Mouse (Mus musculus) liver, adult 2 months (tissue): ENCODE results near the gene Gm21882. TPM values are rescaled to one million over a fixed set of nuclear protein-coding genes. Genes with fewer than 3 reads are reported as not detected.
"Not testable (repeated sequence)": the region's sequence is repeated elsewhere in the genome, so short reads cannot be mapped to it uniquely, and the experiment has no call there.

Experiments
- DNase-seq: peaks from one replicate; pipeline ENCODE4 v3.0.0-alpha.2; 2011; ENCODE audit warnings: low read depth, low spot score; ENCODE audit errors: extremely low read depth
- H3K27ac ChIP-seq: fragments of 200-500 bp; replicated peaks from 2 replicates; pipeline ENCODE4 v1.5.1; 2012; ENCODE audit warnings: low read depth, mild to moderate bottlenecking, control low read depth, inconsistent platforms, low read length; ENCODE audit not compliant: insufficient read depth
- H3K27me3 ChIP-seq: fragments of 200-500 bp; 2 replicates; pipeline ENCODE4 v1.6.1; 2012; ENCODE audit warnings: mild to moderate bottlenecking, moderate library complexity, low read length, inconsistent platforms; ENCODE audit not compliant: control insufficient read depth, insufficient read depth
- H3K36me3 ChIP-seq: fragments of 200-500 bp; 2 replicates; pipeline ENCODE4 v1.6.1; 2012; ENCODE audit warnings: low read length, inconsistent platforms; ENCODE audit not compliant: control insufficient read depth, insufficient read depth
- H3K4me1 ChIP-seq: fragments of 200-500 bp; 2 replicates; pipeline ENCODE4 v1.6.1; 2011; ENCODE audit warnings: low read length; ENCODE audit not compliant: control insufficient read depth, insufficient read depth
- H3K4me3 ChIP-seq: fragments of 200-500 bp; 2 replicates; pipeline ENCODE4 v1.5.1; 2011; ENCODE audit warnings: low read depth, mild to moderate bottlenecking, control low read depth, low read length, moderate library complexity; ENCODE audit not compliant: insufficient read depth
- H3K79me2 ChIP-seq: fragments of 200-500 bp; 2 replicates; pipeline ENCODE4 v1.6.1; 2012; ENCODE audit warnings: inconsistent platforms, mild to moderate bottlenecking, low read length, moderate library complexity; ENCODE audit not compliant: control insufficient read depth, insufficient read depth
- H3K9ac ChIP-seq: fragments of 200-500 bp; 2 replicates; pipeline ENCODE4 v1.6.1; 2012; ENCODE audit warnings: low read depth, mild to moderate bottlenecking, control low read depth, inconsistent platforms, low read length
- WGBS: fragments of 180-500 bp; shearing (Covaris S2); methylation state at CpG from one replicate; pipeline ENCODE4 v1.1.7; 2018; 5-methylcytosine and 5-hydroxymethylcytosine counted together
- polyA plus RNA-seq: library from polyadenylated mRNA; depleted of rRNA; stranded (reverse); fragments of >200 nt; gene quantifications from 2 replicates; pipeline ENCODE4 v1.2.3, GENCODE M21; 2012; rRNA removed
- total RNA-seq: library from RNA; depleted of rRNA; stranded (reverse); fragments of >200 nt; gene quantifications from 2 replicates; pipeline ENCODE4 v1.2.3, GENCODE M21; 2014; rRNA removed

Gene Gm21882
- total RNA-seq (not detected in 2 replicates), polyA plus RNA-seq (not detected in 2 replicates)

- not testable (repeated sequence) for H3K4me1 ChIP-seq, DNase-seq, H3K9ac ChIP-seq, H3K4me3 ChIP-seq, H3K27me3 ChIP-seq, H3K27ac ChIP-seq, H3K36me3 ChIP-seq, H3K79me2 ChIP-seq
- 53% methylated on average over 1 of the region's 1 CpGs for WGBS
Measured at GRCm38 (mm10) chrY:40381423-40381822, at the start of gene Gm21882. Gm21882 (minus strand) TSS chrY:40381523.

Other genes with a start within 250 kb of the Gm21882 start
- not detected in 2 replicates for gene Gm21865, start 64.6 kb downstream of the Gm21882 start, total RNA-seq
- gene Gm21865, start 64.6 kb downstream of the Gm21882 start, polyA plus RNA-seq: not detected in 2 replicates